Mouse (Mus musculus) gastrocnemius, postnatal 4 days (tissue): ENCODE data around the gene Hbb-bh1. TPM values are rescaled to one million over a fixed set of nuclear protein-coding genes. Genes with fewer than 3 reads are reported as not detected.
"Not testable (repeated sequence)": the region's sequence is repeated elsewhere in the genome, so short reads cannot be mapped to it uniquely, and the experiment has no call there.

Source experiments
- DNase-seq, 2 experiments: peaks; one replicate each; pipeline ENCODE4 v3.0.0; 2021 to 2022; ENCODE audit warnings: low spot score in 2 of 2, mixed read lengths in 2 of 2
- long read RNA-seq, 2 experiments: library from polyadenylated mRNA; stranded (forward); transcript quantifications; one replicate each; pipeline ENCODE4 v2.0.0; 2021
- total RNA-seq, 2 experiments: library from RNA; stranded (reverse); gene quantifications; 2 replicates each; pipeline ENCODE4 v1.2.3; 2021

Gene Hbb-bh1
- not detected for total RNA-seq
- long read RNA-seq, experiment 1, result 0 reads
- long read RNA-seq, experiment 2, result 0 reads

- no peak for DNase-seq
These were observed at the start of gene Hbb-bh1 for GRCm38 (mm10) chr7:103843034-103843433. Hbb-bh1 (minus strand) TSS chr7:103843164.

- no peak for DNase-seq
These were observed 43.2 kb upstream of the Hbb-bh1 start, which contains the start of gene Olfr66 for GRCm38 (mm10) chr7:103886152-103886551. Olfr66 (minus strand) TSS chr7:103886252.

DNA sequence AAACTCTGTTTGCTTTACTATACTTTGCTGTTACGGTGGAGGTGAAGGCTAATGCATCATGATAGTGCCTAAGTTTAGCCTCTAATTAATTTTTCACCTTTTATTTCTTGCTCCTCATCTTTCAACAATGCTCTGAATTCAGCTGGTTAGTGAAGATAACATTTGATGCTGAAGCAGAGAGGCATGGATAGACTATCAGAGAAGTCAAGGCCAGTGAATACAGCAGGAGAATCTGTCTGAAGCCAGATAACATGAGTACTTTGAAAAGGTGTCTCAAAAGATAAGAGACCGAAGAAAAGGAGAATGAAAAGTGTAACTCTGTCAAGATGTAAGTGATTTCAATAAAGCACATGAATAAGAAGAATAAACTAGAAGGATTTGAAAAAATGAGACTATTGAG, 34.1 kb upstream of the Hbb-bh1 start:
- no peak for DNase-seq

DNA sequence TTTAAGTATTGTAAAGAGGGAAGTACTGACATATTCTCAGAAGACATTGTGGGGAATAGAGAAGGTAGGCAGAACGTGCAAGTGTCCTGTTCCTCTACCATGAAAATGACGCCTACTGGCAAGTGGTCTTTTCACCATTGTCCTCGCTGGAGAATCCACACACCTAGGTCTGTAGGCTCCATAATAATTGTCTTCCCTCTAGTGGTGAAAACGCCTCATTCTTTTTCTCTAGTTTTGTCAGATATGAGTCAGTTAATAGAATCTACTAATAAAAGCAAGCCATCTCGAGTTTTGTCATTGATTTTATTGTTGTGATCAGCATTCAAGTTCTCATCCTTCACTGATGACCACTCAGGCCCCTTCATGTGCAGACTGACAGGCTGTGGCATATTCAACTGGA, 31.5 kb upstream of the Hbb-bh1 start:
- DNase-seq, result no peak

DNA sequence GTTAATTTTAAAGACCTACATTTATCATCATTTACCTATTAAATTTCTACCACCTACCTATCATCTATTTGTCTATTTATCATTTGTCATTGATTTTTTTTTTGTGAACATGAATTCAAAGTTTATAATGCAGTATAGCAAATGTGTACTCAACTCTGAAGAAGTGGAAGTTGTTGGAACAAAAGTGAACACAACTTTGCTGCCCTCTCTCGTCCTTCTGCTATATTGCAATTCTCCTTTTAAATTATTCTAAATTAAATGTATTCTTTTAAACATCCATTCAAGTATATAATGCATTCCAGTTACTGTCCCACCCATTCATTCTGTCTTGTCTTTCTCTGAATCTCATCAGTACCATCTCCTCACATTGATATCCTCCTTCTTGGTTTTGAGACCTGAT, 30.1 kb upstream of the Hbb-bh1 start:
- no peak for DNase-seq

DNA sequence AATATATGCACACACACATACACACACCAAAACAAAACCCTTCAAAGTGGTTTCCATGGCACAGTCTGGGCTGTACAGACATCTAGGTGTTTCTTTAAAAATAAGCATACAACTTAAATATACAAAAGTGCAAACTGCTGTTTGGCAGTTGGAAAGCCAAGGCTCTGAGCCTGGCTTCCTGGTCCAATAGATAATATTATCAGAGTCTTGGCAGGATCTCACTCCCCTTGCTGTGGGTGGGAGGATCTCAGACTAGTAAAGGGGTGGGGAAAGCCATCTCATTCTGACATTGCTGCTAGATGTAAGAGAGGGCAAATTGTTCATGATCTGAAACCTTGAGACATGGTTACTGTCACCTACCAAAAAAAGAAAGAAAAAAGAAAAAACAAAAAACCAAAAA, 27.7 kb upstream of the Hbb-bh1 start:
- no peak for DNase-seq

GRCm38 (mm10) chr7:103865716-103866115, 22.8 kb upstream of the Hbb-bh1 start:
- DNase-seq, result no peak

DNA sequence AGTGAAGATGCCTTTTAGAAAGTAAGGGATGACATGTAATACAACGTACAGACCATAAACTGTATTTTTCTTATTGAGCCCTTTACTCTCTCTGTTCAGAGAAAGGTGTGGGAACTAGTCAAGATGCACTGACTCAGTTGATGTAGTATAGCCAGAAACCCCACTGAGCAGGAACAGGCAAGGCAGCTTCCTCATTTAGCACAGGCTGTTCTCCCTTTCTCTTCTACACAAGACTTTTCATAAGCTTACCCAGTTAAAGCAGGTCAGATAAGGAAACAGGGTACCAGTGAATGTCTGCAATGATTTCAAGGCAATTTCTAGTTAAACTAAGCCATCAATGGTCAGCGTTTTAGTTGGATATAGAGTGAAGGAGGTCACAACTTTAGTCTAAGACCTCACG, 18.6 kb upstream of the Hbb-bh1 start:
- DNase-seq, result no peak

- DNase-seq, result peak in 1 of 2 experiments; percentile 17
These were observed 17.9 kb upstream of the Hbb-bh1 start for GRCm38 (mm10) chr7:103860855-103861254.

DNA sequence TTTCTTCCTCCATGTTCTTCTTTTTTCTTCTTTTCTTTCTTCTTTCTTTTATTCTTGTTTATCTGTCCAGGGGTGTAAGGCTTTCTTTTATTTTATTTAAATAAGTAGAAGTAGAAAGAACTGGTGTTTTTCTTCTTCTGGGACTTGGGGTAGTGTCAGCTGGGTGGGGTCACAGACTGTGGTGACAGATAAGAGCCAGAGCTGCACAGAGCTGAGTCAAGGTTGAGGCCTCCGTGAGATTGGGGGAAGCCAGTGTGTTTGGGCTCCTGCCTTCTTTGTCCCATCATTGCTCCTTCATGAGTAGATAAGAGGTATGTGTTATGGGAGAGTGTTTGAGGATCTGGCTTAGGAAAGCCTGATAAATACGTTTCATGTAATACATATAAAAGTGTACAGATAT, 16.1 kb upstream of the Hbb-bh1 start:
- DNase-seq, result no peak

DNA sequence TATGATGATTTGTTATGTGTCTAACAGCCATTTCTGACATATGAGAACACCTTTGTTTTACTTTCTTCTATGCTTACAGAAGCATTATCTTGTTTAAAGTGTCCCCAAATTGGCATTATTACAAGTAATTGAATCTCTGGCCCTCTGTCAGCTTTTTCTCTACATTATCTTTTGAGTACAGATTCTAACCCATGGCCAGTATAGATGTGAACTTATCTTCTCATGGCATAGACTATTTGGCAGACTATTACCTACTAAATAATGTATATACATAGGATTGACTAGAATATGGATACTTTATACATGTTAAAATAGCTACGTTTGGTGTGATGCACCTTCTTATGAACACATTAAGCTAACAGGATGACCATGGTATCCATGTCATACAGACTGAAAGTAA, 11.7 kb upstream of the Hbb-bh1 start:
- DNase-seq, result no peak

- no peak for DNase-seq
These were observed 10.1 kb upstream of the Hbb-bh1 start, which contains the start of gene Hbb-y for GRCm38 (mm10) chr7:103853090-103853489. Hbb-y (minus strand) TSS chr7:103853216.

- DNase-seq, result no peak
These were observed 1.8 kb upstream of the Hbb-bh1 start for GRCm38 (mm10) chr7:103844525-103845325.

DNA sequence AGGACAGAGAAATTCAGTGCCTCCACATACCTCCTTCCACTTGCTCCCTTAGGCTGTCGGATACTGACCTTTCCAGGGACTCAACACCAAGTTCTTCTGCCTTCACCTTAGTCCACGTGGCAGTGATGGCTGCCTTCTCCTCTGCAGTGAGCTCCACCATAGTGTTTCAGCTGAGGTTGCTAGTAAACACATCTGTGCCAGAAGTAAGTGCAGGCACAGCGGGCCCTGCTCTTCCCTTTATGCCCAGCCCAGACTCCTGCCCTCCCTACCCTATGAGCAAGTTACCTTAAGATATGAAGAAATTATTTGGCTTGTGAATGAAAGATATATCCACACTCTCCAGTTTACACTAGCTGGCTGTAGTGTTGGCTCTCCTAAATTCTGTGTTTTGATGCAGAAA, 2.7 kb downstream of the Hbb-bh1 start, which contains the start of gene Hbb-bh2:
Gene Hbb-bh2, minus strand, starts transcription at position 253 of the 400 bp plus-strand sequence.
- no peak for DNase-seq

DNA sequence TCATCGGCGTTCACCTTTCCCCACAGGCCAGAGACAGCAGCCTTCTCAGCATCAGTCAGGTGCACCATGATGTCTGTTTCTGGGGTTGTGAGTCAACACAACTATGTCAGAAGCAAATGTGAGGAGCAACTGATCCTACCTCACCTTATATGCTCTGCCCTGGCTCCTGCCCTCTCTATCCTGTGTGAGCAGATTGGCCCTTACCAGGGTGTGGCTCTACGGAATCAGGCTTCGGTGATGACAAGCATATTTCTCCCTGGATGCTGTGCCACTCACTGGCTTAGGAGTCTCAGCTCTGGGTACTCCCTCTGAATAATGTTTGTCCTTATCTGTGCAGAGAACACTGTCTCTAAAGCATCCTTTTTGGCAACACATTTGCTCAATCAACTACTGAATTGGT, 15.2 kb downstream of the Hbb-bh1 start, which contains the start of gene Hbb-bs:
Gene Hbb-bs, minus strand, starts transcription at position 289 of the 400 bp plus-strand sequence.
- no peak for DNase-seq

GRCm38 (mm10) chr7:103827139-103827538, 15.8 kb downstream of the Hbb-bh1 start:
- DNase-seq, result not testable (repeated sequence)

DNA sequence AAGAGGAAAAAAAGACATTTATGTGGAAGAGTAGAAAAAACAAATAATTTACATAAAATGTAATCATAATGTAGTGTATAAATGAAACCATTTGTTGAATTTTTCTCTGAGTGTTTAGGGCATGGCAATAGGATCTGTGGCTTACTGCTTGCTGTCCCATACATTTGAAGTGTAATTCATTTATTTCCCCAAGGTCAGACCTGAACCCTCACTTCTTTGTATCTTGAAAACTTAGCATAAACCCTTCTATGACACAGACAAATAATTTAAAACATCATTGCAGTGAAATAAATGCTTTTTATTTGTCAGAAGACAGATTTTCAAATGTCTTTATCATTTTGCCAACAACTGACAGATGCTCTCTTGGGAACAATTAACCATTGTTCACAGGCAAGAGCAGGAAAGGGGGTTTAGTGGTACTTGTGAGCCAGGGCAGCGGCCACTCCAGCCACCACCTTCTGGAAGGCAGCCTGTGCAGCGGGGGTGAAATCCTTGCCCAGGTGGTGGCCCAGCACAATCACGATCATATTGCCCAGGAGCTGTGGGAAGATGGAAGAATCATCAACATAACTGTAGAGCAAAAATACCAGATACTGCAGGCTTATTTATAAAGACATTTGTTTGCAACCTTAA, 16.6 kb downstream of the Hbb-bh1 start:
- no peak for DNase-seq

DNA sequence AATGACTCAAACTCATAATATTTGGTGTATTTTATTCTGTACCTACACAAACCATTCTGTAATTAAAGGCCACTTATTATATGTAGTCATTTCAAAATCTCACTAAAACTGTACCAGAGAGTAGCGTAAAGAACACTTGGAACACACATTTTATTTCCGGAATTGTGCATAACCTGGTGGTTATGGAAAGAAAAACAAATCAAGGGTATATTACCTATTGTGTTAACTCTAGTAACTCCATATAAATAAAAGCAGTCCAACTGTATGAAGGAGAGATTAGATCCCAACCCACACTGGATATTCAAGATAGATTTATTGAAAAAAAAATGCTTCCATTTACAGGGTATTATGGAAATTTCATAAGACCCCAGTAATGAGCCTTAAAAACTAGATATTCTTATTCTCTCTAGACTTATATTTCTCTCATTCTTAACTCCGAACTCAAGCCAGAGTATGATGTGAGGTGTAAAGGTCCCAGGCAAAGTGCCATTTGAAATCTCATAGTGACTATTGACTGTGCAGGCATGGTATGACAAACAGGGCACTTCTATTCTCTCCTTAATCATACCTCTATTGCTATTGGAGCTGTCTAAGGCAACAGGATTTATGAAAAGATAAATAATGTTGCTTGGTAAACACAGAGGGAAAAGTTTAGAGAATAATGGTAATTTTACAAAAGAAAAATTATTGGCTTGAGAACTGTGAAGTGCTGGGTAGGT, 17.3 kb downstream of the Hbb-bh1 start:
- no peak for DNase-seq

GRCm38 (mm10) chr7:103824597-103824996, 18.4 kb downstream of the Hbb-bh1 start:
- no peak for DNase-seq

DNA sequence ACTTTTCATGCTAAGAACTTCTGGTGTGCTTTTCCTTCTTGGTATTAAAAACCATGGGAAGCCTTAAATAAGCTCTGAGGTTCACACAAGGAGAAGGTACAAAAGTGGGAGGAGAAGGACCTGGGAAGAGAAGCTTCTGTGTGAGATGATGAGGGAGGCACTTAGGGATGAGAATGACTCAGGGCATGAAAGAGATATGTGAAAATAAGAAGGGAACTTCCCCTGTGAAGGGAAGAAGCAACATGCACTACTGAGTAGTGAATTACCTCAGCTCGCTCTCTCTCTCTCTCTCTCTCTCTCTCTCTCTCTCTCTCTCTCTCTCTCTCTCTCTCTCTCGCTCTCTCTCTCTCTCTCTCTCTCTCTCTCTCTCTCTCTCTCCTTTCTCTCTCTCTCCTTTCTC, 27.9 kb downstream of the Hbb-bh1 start:
- DNase-seq, result not testable (repeated sequence)

GRCm38 (mm10) chr7:103813766-103814165, 29.2 kb downstream of the Hbb-bh1 start, which contains the start of gene Hbb-bt:
Hbb-bt (minus strand) TSS chr7:103813996.
- no peak for DNase-seq
